Mouse (Mus musculus) embryo, embryonic 10.5 days (tissue): ENCODE results near the gene Slc5a5.

Source experiments
- DNase-seq: peaks from one replicate; pipeline ENCODE4 v3.0.0-alpha.2; 2015; ENCODE audit warnings: low spot score

Slc5a5 gene

GRCm38 (mm10) chr8:70892022-70892895, at the start of gene Slc5a5:
Gene Slc5a5 (minus strand): TSS chr8:70892757.
- peak; percentile 58 for DNase-seq

- no peak for DNase-seq
Observed at GRCm38 (mm10) chr8:70941478-70941877, 48.9 kb upstream of the Slc5a5 start.

- no peak for DNase-seq
Observed at GRCm38 (mm10) chr8:70937200-70937599, 44.6 kb upstream of the Slc5a5 start.

GRCm38 (mm10) chr8:70934786-70935185, 42.2 kb upstream of the Slc5a5 start:
- DNase-seq: no peak

- no peak for DNase-seq
Observed at GRCm38 (mm10) chr8:70933036-70933435, 40.5 kb upstream of the Slc5a5 start.

- DNase-seq: no peak
Observed at GRCm38 (mm10) chr8:70931731-70932130, 39.2 kb upstream of the Slc5a5 start.

GRCm38 (mm10) chr8:70928778-70929322, 36.3 kb upstream of the Slc5a5 start:
- no peak for DNase-seq

GRCm38 (mm10) chr8:70928096-70928495, 35.5 kb upstream of the Slc5a5 start:
- DNase-seq: no peak

- no peak for DNase-seq
Observed at GRCm38 (mm10) chr8:70926396-70926795, 33.8 kb upstream of the Slc5a5 start.

GRCm38 (mm10) chr8:70925754-70926153, 33.2 kb upstream of the Slc5a5 start:
- DNase-seq: no peak

GRCm38 (mm10) chr8:70924151-70924550, 31.6 kb upstream of the Slc5a5 start:
- no peak for DNase-seq

- no peak for DNase-seq
Observed at GRCm38 (mm10) chr8:70920049-70920922, 27.7 kb upstream of the Slc5a5 start.

GRCm38 (mm10) chr8:70914704-70915103, 22.1 kb upstream of the Slc5a5 start:
- no peak for DNase-seq

GRCm38 (mm10) chr8:70913523-70913922, 21.0 kb upstream of the Slc5a5 start:
- DNase-seq: no peak

- no peak for DNase-seq
Observed at GRCm38 (mm10) chr8:70912955-70913354, 20.4 kb upstream of the Slc5a5 start.

- no peak for DNase-seq
Observed at GRCm38 (mm10) chr8:70911596-70911995, 19.0 kb upstream of the Slc5a5 start.

- no peak for DNase-seq
Observed at GRCm38 (mm10) chr8:70907518-70907917, 15.0 kb upstream of the Slc5a5 start.

- peak; percentile 96 for DNase-seq
Observed at GRCm38 (mm10) chr8:70905831-70906736, 13.5 kb upstream of the Slc5a5 start, which contains the start of gene Map1s. Gene Map1s (plus strand): TSS chr8:70905932.

- DNase-seq: no peak
Observed at GRCm38 (mm10) chr8:70905463-70905830, 12.9 kb upstream of the Slc5a5 start.

GRCm38 (mm10) chr8:70904532-70904931, 12.0 kb upstream of the Slc5a5 start:
- DNase-seq: no peak

GRCm38 (mm10) chr8:70903582-70903981, 11.0 kb upstream of the Slc5a5 start:
- no peak for DNase-seq
